Mouse (Mus musculus): ENCODE results near the gene Eif2b5. TPM values are rescaled to one million over a fixed set of nuclear protein-coding genes. Genes with fewer than 3 reads are reported as not detected.
"Not testable (repeated sequence)": the region's sequence is repeated elsewhere in the genome, so short reads cannot be mapped to it uniquely, and the experiment has no call there.

Eif2b5 gene
- polyA plus RNA-seq, 1 experiment from 2014 or later, result 158 TPM

DNA sequence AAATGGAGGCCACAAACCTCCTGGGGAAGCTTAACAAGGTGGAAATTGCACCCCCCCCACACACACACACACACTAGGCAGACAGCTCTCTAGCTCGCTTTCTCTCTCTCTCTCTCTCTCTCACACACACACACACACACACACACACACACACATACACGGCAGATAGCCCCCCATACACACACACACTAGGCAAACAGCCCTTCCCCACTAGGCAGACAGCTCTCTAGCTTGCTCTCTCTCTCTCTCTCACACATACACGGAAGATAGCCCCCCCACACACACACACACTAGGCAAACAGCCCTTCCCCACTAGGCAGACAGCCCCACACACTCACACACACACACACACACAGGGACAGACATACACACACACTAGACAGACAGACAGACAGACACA, 21.3 kb upstream of the Eif2b5 start:
- 79% methylated on average over 3 of the region's 3 CpGs for WGBS
- Histone ChIP-seq H3K27ac (no peak overlapping the region), H3K4me3 (no peak overlapping the region), H3K4me1 (peaks cover 9% of the 10 kb centered on the region; the same call in 1 of the 2 replicates), H3K36me3 (replicated peaks) (no peaks in the 10 kb centered on the region), H3K27me3 (ENCODE audit: poor library complexity, severe bottlenecking) (no peaks in the 10 kb centered on the region), H3K9me3 (no peaks in the 10 kb centered on the region)
- no peak for DNase-seq (ENCODE audit: extremely low spot score, low spot score)

DNA sequence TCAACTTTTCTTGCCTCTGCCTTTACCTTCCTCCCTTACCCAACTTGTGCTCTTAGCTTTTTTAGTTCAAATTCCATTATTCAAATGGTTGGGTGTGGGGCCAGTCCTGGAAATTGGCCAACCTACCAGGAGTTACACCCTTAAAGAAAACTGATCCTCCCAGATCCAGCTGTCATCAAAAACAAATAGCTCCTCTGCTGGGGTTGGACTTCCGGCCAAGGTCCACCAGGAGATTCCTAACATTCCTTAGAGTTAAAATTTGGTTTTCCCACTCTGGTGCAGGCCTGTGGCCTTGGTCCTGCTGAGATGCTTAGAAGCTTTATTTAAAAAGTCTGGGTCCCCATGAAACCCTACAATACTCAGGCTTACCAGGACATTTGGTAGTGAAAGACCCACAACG, 20.1 kb upstream of the Eif2b5 start:
- WGBS, result 70% methylated on average over 2 of the region's 2 CpGs
- no peak for DNase-seq (ENCODE audit: extremely low spot score, low spot score)
- Histone ChIP-seq H3K27me3 (ENCODE audit: poor library complexity, severe bottlenecking) (no peaks in the 10 kb centered on the region), H3K36me3 (replicated peaks) (no peaks in the 10 kb centered on the region), H3K4me1 (peaks cover 9% of the 10 kb centered on the region; the same call in 1 of the 2 replicates), H3K27ac (no peak overlapping the region), H3K4me3 (no peak overlapping the region), H3K9me3 (no peaks in the 10 kb centered on the region)

DNA sequence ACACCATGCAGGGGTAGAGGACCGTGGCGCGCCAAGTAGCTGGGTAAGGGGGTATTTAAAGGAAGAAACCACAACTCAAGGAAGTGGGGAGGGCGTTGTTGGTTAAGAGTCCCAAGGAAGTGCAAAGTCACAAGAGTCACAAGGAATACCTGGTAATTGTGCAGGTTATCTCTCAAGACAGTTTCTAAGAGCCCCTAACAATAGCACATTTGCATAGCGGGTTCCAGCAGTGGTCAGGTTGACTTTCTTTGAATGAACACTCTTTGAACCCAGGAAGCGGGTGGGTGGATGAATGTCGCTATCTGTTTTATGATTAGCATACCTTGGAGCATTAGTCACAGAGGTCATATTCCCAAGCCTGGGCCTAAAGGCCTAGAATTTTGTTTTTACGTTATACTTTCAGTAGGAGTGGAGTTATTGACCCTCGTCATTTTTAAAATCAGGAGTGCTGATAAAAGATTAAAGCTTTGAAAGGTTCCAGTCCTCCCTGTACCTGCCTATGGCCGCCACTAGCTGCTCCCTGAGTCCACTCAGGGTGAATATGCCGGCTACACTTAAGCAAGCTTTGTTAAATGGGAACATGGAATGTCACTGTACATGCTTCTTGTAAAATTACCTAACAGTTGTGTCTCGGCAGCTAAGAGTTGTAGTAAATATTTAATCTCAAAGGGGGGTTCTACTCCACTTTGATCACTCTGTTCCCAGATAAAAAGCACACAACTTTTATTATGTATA, 19.4 kb upstream of the Eif2b5 start:
- H3K27ac ChIP-seq; H3K4me1 ChIP-seq; H3K36me3 ChIP-seq (replicated peaks); DNase-seq (ENCODE audit: extremely low spot score, low spot score); H3K4me3 ChIP-seq; H3K27me3 ChIP-seq (ENCODE audit: poor library complexity, severe bottlenecking); H3K9me3 ChIP-seq: not testable (repeated sequence)
- 92% methylated on average over 12 of the region's 12 CpGs for WGBS

- Histone ChIP-seq H3K4me3 (no peak overlapping the region), H3K4me1 (peaks cover 9% of the 10 kb centered on the region; the same call in 1 of the 2 replicates), H3K36me3 (replicated peaks) (no peaks in the 10 kb centered on the region), H3K27ac (no peak overlapping the region), H3K9me3 (no peaks in the 10 kb centered on the region), H3K27me3 (ENCODE audit: poor library complexity, severe bottlenecking) (no peaks in the 10 kb centered on the region)
- WGBS, result 36% methylated on average over 3 of the region's 3 CpGs
- DNase-seq (ENCODE audit: extremely low spot score, low spot score), result no peak
These were observed 18.5 kb upstream of the Eif2b5 start for GRCm38 (mm10) chr16:20480115-20480514.

DNA sequence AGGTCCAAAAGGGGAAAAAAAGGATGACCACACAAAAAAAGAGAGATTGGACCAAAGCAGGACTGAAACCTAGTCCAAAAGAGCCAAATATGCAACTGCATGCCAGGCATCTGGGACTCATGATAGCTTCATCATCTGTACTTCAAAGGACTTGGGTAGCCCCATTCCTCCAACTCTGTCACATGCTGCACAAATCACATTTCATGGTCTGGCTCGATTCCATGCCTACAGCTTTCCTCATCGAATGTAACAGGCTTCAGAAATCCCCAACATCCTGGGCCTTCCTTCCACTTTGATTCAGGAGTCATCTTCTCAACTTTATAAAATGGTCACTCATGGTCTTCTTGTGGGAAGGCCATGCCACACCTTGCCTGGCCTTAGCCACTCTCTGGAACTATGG, 16.9 kb upstream of the Eif2b5 start:
- H3K4me1 ChIP-seq, result peaks cover 9% of the 10 kb centered on the region; the same call in 1 of the 2 replicates
- no peaks in the 10 kb centered on the region for H3K9me3 ChIP-seq
- 78% methylated on average over 2 of the region's 2 CpGs for WGBS
- DNase-seq (ENCODE audit: extremely low spot score, low spot score), result no peak
- no peaks in the 10 kb centered on the region for H3K36me3 ChIP-seq (replicated peaks)
- no peak overlapping the region for H3K27ac ChIP-seq
- H3K4me3 ChIP-seq, result no peak overlapping the region
- H3K27me3 ChIP-seq (ENCODE audit: poor library complexity, severe bottlenecking), result no peaks in the 10 kb centered on the region

GRCm38 (mm10) chr16:20483716-20484115, 14.9 kb upstream of the Eif2b5 start:
- not testable (repeated sequence) for H3K36me3 ChIP-seq (replicated peaks); H3K9me3 ChIP-seq

GRCm38 (mm10) chr16:20485061-20485460, 13.6 kb upstream of the Eif2b5 start:
- WGBS, result 50% methylated on average over 4 of the region's 4 CpGs
- H3K27ac ChIP-seq, result no peak overlapping the region
- no peaks in the 10 kb centered on the region for H3K4me1 ChIP-seq
- H3K4me3 ChIP-seq, result no peak overlapping the region
- H3K9me3 ChIP-seq, result no peaks in the 10 kb centered on the region
- no peaks in the 10 kb centered on the region for H3K36me3 ChIP-seq (replicated peaks)
- no peaks in the 10 kb centered on the region for H3K27me3 ChIP-seq (ENCODE audit: poor library complexity, severe bottlenecking)
- DNase-seq (ENCODE audit: extremely low spot score, low spot score), result no peak

More at GRCm38 (mm10) chr16:20483716-20484115, 14.9 kb upstream of the Eif2b5 start:
- WGBS, result 87% methylated on average over 7 of the region's 7 CpGs
- H3K27ac ChIP-seq; H3K4me3 ChIP-seq; DNase-seq (ENCODE audit: extremely low spot score, low spot score); H3K27me3 ChIP-seq (ENCODE audit: poor library complexity, severe bottlenecking); H3K4me1 ChIP-seq: not testable (repeated sequence)

- WGBS, result 79% methylated on average over 3 of the region's 3 CpGs
These were observed 12.6 kb upstream of the Eif2b5 start for GRCm38 (mm10) chr16:20486048-20486447.

DNA sequence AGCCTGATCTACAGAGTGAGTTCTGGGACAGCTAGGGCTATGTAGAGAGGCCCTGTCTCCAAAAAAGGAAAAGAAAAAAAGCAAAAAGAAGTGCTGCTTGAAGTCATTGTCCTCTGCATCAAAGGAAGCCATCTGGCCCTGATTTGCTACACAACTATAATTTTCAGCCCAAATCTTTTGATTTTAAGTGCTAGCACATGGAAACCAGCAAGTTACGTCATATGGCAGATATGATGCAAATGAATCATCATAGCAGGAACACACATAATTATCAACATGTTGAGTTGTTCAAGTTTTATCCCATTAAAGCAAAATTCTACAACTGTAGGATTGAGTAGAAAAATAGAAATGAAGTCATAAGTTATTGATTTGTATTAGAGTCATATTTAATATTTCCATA, 10.5 kb upstream of the Eif2b5 start:
- H3K27ac ChIP-seq, result no peak overlapping the region
- no peak for DNase-seq (ENCODE audit: extremely low spot score, low spot score)
- H3K4me3 ChIP-seq, result no peak overlapping the region
- WGBS, result 89% methylated on average over 1 of the region's 1 CpGs
- no peaks in the 10 kb centered on the region for H3K36me3 ChIP-seq (replicated peaks)
- no peaks in the 10 kb centered on the region for H3K4me1 ChIP-seq
- H3K9me3 ChIP-seq, result no peaks in the 10 kb centered on the region
- no peaks in the 10 kb centered on the region for H3K27me3 ChIP-seq (ENCODE audit: poor library complexity, severe bottlenecking)

More at GRCm38 (mm10) chr16:20486048-20486447, 12.6 kb upstream of the Eif2b5 start:
- no peak for DNase-seq (ENCODE audit: extremely low spot score, low spot score)
- Histone ChIP-seq H3K36me3 (replicated peaks) (no peaks in the 10 kb centered on the region), H3K4me1 (no peaks in the 10 kb centered on the region), H3K9me3 (no peaks in the 10 kb centered on the region), H3K27ac (no peak overlapping the region), H3K4me3 (no peak overlapping the region), H3K27me3 (ENCODE audit: poor library complexity, severe bottlenecking) (no peaks in the 10 kb centered on the region)

GRCm38 (mm10) chr16:20488751-20489150, 9.9 kb upstream of the Eif2b5 start:
- WGBS, result 88% methylated on average over 9 of the region's 9 CpGs
- H3K4me1 ChIP-seq; DNase-seq (ENCODE audit: extremely low spot score, low spot score); H3K36me3 ChIP-seq (replicated peaks); H3K9me3 ChIP-seq; H3K27ac ChIP-seq; H3K4me3 ChIP-seq; H3K27me3 ChIP-seq (ENCODE audit: poor library complexity, severe bottlenecking): not testable (repeated sequence)

DNA sequence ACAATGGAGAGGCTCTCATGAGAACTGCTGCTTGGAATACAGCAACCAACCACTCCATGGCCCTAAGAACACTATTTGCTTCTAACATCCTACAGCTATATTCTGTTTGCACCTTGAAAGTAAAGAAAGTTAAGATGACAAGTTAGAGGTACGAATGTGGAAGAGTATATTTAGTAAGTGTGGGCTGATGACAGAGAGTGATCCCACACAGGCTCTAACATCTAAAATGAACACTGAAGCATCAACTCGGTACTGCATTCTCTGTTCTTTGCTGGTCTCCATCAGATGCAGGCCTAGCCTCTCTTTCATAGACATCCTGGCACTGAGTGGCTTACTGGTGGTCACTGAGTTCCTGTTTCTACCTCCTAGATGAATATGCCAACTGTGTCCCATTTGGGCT, 9.4 kb upstream of the Eif2b5 start:
- Histone ChIP-seq H3K27me3 (ENCODE audit: poor library complexity, severe bottlenecking) (no peaks in the 10 kb centered on the region), H3K36me3 (replicated peaks) (no peaks in the 10 kb centered on the region), H3K4me3 (no peak overlapping the region), H3K4me1 (no peaks in the 10 kb centered on the region), H3K27ac (no peak overlapping the region), H3K9me3 (no peaks in the 10 kb centered on the region)
- 93% methylated on average over 2 of the region's 2 CpGs for WGBS
- no peak for DNase-seq (ENCODE audit: extremely low spot score, low spot score)

GRCm38 (mm10) chr16:20490581-20490980, 8.0 kb upstream of the Eif2b5 start:
- Histone ChIP-seq H3K9me3 (no peaks in the 10 kb centered on the region), H3K27me3 (ENCODE audit: poor library complexity, severe bottlenecking) (no peaks in the 10 kb centered on the region), H3K4me1 (no peaks in the 10 kb centered on the region), H3K36me3 (replicated peaks) (no peaks in the 10 kb centered on the region), H3K27ac (no peak overlapping the region), H3K4me3 (no peak overlapping the region)
- 58% methylated on average over 2 of the region's 2 CpGs for WGBS
- no peak for DNase-seq (ENCODE audit: extremely low spot score, low spot score)

- H3K9me3 ChIP-seq, result no peaks in the 10 kb centered on the region
- WGBS, result 87% methylated on average over 2 of the region's 2 CpGs
- H3K36me3 ChIP-seq (replicated peaks), result no peaks in the 10 kb centered on the region
- H3K4me1 ChIP-seq, result no peaks in the 10 kb centered on the region
- DNase-seq (ENCODE audit: extremely low spot score, low spot score), result no peak
- H3K4me3 ChIP-seq, result no peak overlapping the region
- no peak overlapping the region for H3K27ac ChIP-seq
- H3K27me3 ChIP-seq (ENCODE audit: poor library complexity, severe bottlenecking), result no peaks in the 10 kb centered on the region
These were observed 7.3 kb upstream of the Eif2b5 start for GRCm38 (mm10) chr16:20491301-20491700.
